In the genomic region with DNA sequence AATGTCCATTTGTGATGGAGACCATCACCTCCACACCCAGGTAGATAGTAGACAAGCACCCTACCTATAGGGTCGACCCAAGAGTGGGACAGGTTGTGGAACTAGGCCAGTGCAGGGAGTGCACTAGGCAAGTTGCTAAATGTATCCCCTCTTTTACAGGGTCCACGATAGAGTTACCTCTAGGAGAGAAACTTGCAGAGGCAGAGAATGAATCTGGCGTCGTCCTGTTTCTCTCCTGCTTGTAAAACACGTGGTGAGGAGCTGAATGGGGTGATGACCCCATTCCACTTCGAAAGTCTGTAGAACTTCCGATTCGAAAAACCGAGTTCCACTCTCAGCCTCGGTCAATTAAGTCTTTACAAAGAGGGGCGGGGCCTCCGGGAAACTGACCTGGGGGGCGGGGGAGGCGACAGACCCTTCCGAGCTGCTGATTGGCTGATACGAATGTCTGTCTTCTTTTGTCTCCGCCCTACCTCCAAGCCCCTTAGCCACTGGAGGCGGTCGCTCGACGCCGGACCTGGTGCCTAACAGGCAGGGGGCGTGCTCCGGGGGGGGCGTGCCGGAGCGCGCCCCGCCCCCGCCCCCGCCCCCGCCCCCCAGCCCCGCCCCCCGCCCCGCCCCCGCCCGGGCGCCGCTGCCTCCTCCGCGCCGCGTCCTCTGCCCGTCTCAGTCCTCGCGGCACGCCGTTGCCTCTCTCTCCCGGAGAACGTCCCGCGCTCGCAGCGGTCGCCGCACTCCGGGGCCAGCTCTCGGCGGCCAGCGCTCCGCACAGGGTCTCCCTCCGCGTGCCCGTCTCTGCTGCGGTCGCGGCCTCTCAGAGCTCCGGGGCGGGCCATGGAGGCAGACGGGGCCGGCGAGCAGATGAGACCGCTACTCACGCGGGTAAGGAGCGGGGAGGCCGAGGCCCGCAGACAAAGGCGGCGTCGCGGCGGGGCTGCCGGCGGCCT, we compare ENCODE assay signal across 8 mouse cellular contexts. TPM values are rescaled to one million over a fixed set of nuclear protein-coding genes. Genes with fewer than 3 reads are reported as not detected.
DNase-seq lines count a peak whose midpoint lies in the region; ATAC-seq and TF ChIP-seq lines count a peak whose summit lies in the region.

No protein-coding gene starts in this region.

- H3K9me3 ChIP-seq in kidney, embryonic 14.5 days (ENCODE audit: control insufficient read depth, low read length) = no peaks in the 10 kb centered on the region
- no peaks in the 10 kb centered on the region for H3K9me3 ChIP-seq in limb, embryonic 15.5 days

- no peak for TF ChIP-seq CTCF in bone marrow macrophage, adult 2 months (IDR thresholded peaks at IDR 0.05; ENCODE audit: low read depth, low read length)
- TF ChIP-seq CTCF in embryonic fibroblast, embryonic 13.5 days (IDR thresholded peaks at IDR 0.05; ENCODE audit: borderline replicate concordance, insufficient read depth, low read length) = no peak

- ATAC-seq in kidney, embryonic 14.5 days (ENCODE audit: low FRiP score, low TSS enrichment) = peak; percentile 98
- ATAC-seq in limb, embryonic 15.5 days (ENCODE audit: insufficient number of reproducible peaks, low FRiP score, low TSS enrichment, low read depth) = peak; percentile 98

- H3K4me3 ChIP-seq in bone marrow macrophage, adult 2 months (ENCODE audit: insufficient read depth, low read length) = peak overlapping the region; percentile 100
- peak overlapping the region; percentile 98 for H3K4me3 ChIP-seq in embryonic fibroblast, embryonic 13.5 days (ENCODE audit: insufficient read depth, low read length)
- H3K4me3 ChIP-seq in kidney, embryonic 14.5 days (ENCODE audit: low read length) = peak overlapping the region; percentile 85
- H3K4me3 ChIP-seq in limb, embryonic 15.5 days = peak overlapping the region; percentile 89

- H3K36me3 ChIP-seq in kidney, embryonic 14.5 days (ENCODE audit: control insufficient read depth, insufficient read depth, low read length) = no peaks in the 10 kb centered on the region
- H3K36me3 ChIP-seq in limb, embryonic 15.5 days = no peaks in the 10 kb centered on the region

- H3K4me2 ChIP-seq in kidney, embryonic 14.5 days (replicated peaks; ENCODE audit: low read depth, low read length) = peak overlapping the region; percentile 51
- H3K4me2 ChIP-seq in limb, embryonic 15.5 days = peak overlapping the region; percentile 54

- H3K9ac ChIP-seq in kidney, embryonic 14.5 days (ENCODE audit: low read depth, low read length) = peak overlapping the region; percentile 96
- peak overlapping the region; percentile 84 for H3K9ac ChIP-seq in limb, embryonic 15.5 days

- WGBS in kidney, embryonic 14.5 days = under 1% methylated on average over 60 of the region's 85 CpGs
- WGBS in limb, embryonic 15.5 days = under 1% methylated on average over 50 of the region's 85 CpGs

- no peaks in the 10 kb centered on the region for H3K27me3 ChIP-seq in kidney, embryonic 14.5 days (ENCODE audit: control insufficient read depth, insufficient read depth, low read length)
- no peaks in the 10 kb centered on the region for H3K27me3 ChIP-seq in limb, embryonic 15.5 days

- DNase-seq in A20 (ENCODE audit: low read depth, low spot score) = peak; percentile 99
- DNase-seq in heart, adult 9 months (ENCODE audit: low spot score in 2 of 2) = peak; percentile 90 to 91
- peak; percentile 43 to 72 for DNase-seq in monocyte, adult 2 months (ENCODE audit: low read depth in 1 of 2, low spot score in 2 of 2)
- DNase-seq in spleen, postnatal 36 days (ENCODE audit: low spot score in 2 of 2) = peak; percentile 92 to 94

- peaks cover 9% of the 10 kb centered on the region for H3K4me1 ChIP-seq in bone marrow macrophage, adult 2 months (ENCODE audit: control insufficient read depth, insufficient read depth, low read length)
- H3K4me1 ChIP-seq in embryonic fibroblast, embryonic 13.5 days (ENCODE audit: control insufficient read depth, insufficient read depth, low read length) = 0 out of 2 replicates have a peak, but pooled peaks cover 2% of the 10 kb centered on the region
- 0 out of 2 replicates have a peak, but pooled peaks cover 12% of the 10 kb centered on the region for H3K4me1 ChIP-seq in kidney, embryonic 14.5 days (ENCODE audit: control insufficient read depth, insufficient read depth, low read length)
- H3K4me1 ChIP-seq in limb, embryonic 15.5 days = peaks cover 5% of the 10 kb centered on the region; the same call in 1 of the 2 replicates

- TF ChIP-seq POLR2A in bone marrow macrophage, adult 2 months (IDR thresholded peaks at IDR 0.05; ENCODE audit: borderline replicate concordance, low read depth, low read length) = 0 out of 2 replicates have a peak, but pooled peaks have one; percentile 25
- TF ChIP-seq POLR2A in embryonic fibroblast, embryonic 13.5 days (IDR thresholded peaks at IDR 0.05; ENCODE audit: low read depth, low read length) = peak; percentile 98

- H3K27ac ChIP-seq in bone marrow macrophage, adult 2 months (ENCODE audit: insufficient read depth, low read depth, low read length) = peak overlapping the region; percentile 77
- peak overlapping the region; percentile 63 for H3K27ac ChIP-seq in embryonic fibroblast, embryonic 13.5 days (ENCODE audit: insufficient read depth, low read length)
- H3K27ac ChIP-seq in kidney, embryonic 14.5 days (ENCODE audit: low read depth, low read length) = peak overlapping the region; percentile 93
- peak overlapping the region; percentile 97 for H3K27ac ChIP-seq in limb, embryonic 15.5 days

RNA-seq across cellular contexts. Expression of a gene that starts 0.6 kb away (rescaled TPM):
- 37.0 and 38.6 TPM in 2 replicates for polyA plus RNA-seq in bone marrow macrophage, adult 2 months (2012; ENCODE audit: insufficient read depth, insufficient read length, missing spikeins)
- polyA plus RNA-seq in embryonic fibroblast, embryonic 13.5 days (2011; ENCODE audit: insufficient read length, low read depth, missing spikeins) = 34.4 and 34.5 TPM in 2 replicates
- polyA plus RNA-seq in kidney, embryonic 14.5 days (2014; fragmentation: Nextera tagmentation; extraction: Ambion mirVana) = 16.7 and 22.6 TPM in 2 replicates
- 12.3 and 12.5 TPM in 2 replicates for polyA plus RNA-seq in limb, embryonic 15.5 days (2015; fragmentation: Nextera tagmentation; extraction: Ambion mirVana)

Comparison
In these comparisons a context has a peak if more than half of its experiments do, and no peak if none do; other contexts are left out.
1. Peak in every context shown above with its lines: DNase-seq, ATAC-seq, H3K4me3 ChIP-seq and H3K27ac ChIP-seq.